25 mouse cellular contexts compared by ENCODE assay signal in genomic region chrX:157080025-157080424, GRCm38 (mm10).
DNase-seq lines count a peak whose midpoint lies in the region; ATAC-seq and TF ChIP-seq lines count a peak whose summit lies in the region.
"Had no signal": no experiment of that assay in that cellular context is flagged by ENCODE, and none has a peak within 500 bp of the region (broad histone marks: within the 10 kb centered on the region; RNA-seq: fewer than 3 reads in every experiment).

No protein-coding gene starts in this region.

- peak in 1 of 2 experiments; percentile 49 for DNase-seq in cerebellum, adult 2 months
- no peak for DNase-seq in cerebellum, adult 9-11 months
- DNase-seq in heart, adult 18-20 months, result no peak
- peak; percentile 11 for DNase-seq in 3T3-L1 (ENCODE audit: low read depth, low spot score)
- peak; percentile 64 for DNase-seq in brain, adult 2 months (ENCODE audit: low read depth, low spot score)
- no peak for DNase-seq in lung, postnatal 4 days
- DNase-seq: adrenal gland, adult 8-10 months; forebrain, postnatal 0 days; gastrocnemius, postnatal 36 days; kidney, adult 2 months; kidney, postnatal 36 days; liver, embryonic 13.5 days; lung, adult 18-20 months; thymus, postnatal 4 days had no signal

- no peak overlapping the region for H3K9ac ChIP-seq in heart, embryonic 14.5 days (ENCODE audit: low read length)
- H3K9ac ChIP-seq: embryonic facial prominence, embryonic 15.5 days; forebrain, embryonic 12.5 days; forebrain, postnatal 0 days; limb, embryonic 15.5 days; liver, embryonic 13.5 days; midbrain, embryonic 13.5 days had no signal

- no peak overlapping the region for H3K4me3 ChIP-seq in cerebellum, adult 2 months (replicated peaks; ENCODE audit: insufficient read depth, low read depth, low read length)
- no peak overlapping the region for H3K4me3 ChIP-seq in heart, embryonic 14.5 days (ENCODE audit: control insufficient read depth in 1 of 2, insufficient read depth in 1 of 2, low read depth in 1 of 2, low read length in 2 of 2)
- H3K4me3 ChIP-seq: embryonic facial prominence, embryonic 10.5 days; embryonic facial prominence, embryonic 15.5 days; forebrain, embryonic 12.5 days; limb, embryonic 10.5 days; limb, embryonic 15.5 days; liver, embryonic 13.5 days; midbrain, embryonic 13.5 days had no signal

- no peaks in the 10 kb centered on the region for H3K9me3 ChIP-seq in heart, embryonic 14.5 days (ENCODE audit: control insufficient read depth, low read length)
- H3K9me3 ChIP-seq: embryonic facial prominence, embryonic 10.5 days; embryonic facial prominence, embryonic 15.5 days; forebrain, embryonic 12.5 days; limb, embryonic 10.5 days; limb, embryonic 15.5 days; liver, embryonic 13.5 days; midbrain, embryonic 13.5 days had no signal

- H3K27me3 ChIP-seq in cerebellum, adult 2 months (ENCODE audit: control insufficient read depth, insufficient read depth, low read length), result no peaks in the 10 kb centered on the region
- no peaks in the 10 kb centered on the region for H3K27me3 ChIP-seq in heart, embryonic 14.5 days (ENCODE audit: control insufficient read depth, insufficient read depth, low read length)
- H3K27me3 ChIP-seq: embryonic facial prominence, embryonic 15.5 days; forebrain, embryonic 12.5 days; limb, embryonic 15.5 days; liver, embryonic 13.5 days; midbrain, embryonic 13.5 days had no signal

- ATAC-seq in heart, embryonic 14.5 days (ENCODE audit: insufficient number of reproducible peaks, insufficient read depth, low FRiP score, low read depth), result no peak
- ATAC-seq: forebrain, postnatal 0 days; hindbrain, embryonic 16.5 days; lung, postnatal 0 days; midbrain, embryonic 13.5 days had no signal

- TF ChIP-seq CTCF in cerebellum, adult 2 months (IDR thresholded peaks at IDR 0.05; ENCODE audit: borderline replicate concordance, insufficient read depth, low read depth, low read length), result no peak

- peaks cover 8% of the 10 kb centered on the region; the same call in 1 of the 2 replicates for H3K4me1 ChIP-seq in cerebellum, adult 2 months (ENCODE audit: control insufficient read depth, insufficient read depth, low read length)
- no peaks in the 10 kb centered on the region for H3K4me1 ChIP-seq in heart, embryonic 14.5 days (ENCODE audit: control insufficient read depth in 2 of 2, insufficient read depth in 2 of 2, low read length in 2 of 2)
- H3K4me1 ChIP-seq: embryonic facial prominence, embryonic 10.5 days; embryonic facial prominence, embryonic 15.5 days; forebrain, embryonic 12.5 days; limb, embryonic 10.5 days; limb, embryonic 15.5 days; liver, embryonic 13.5 days; midbrain, embryonic 13.5 days had no signal

- H3K4me2 ChIP-seq in heart, embryonic 14.5 days (ENCODE audit: low read length), result peak overlapping the region; percentile 13; the same call in 1 of the 2 replicates
- H3K4me2 ChIP-seq: embryonic facial prominence, embryonic 15.5 days; forebrain, embryonic 12.5 days; heart, embryonic 11.5 days; limb, embryonic 15.5 days; liver, embryonic 13.5 days; midbrain, embryonic 13.5 days had no signal

- peak overlapping the region; percentile 39; the same call in 1 of the 2 replicates for H3K27ac ChIP-seq in cerebellum, adult 2 months (ENCODE audit: insufficient read depth, low read length)
- H3K27ac ChIP-seq in heart, embryonic 14.5 days (replicated peaks in 1 of 2; ENCODE audit: control insufficient read depth in 1 of 2, insufficient read depth in 1 of 2, low read depth in 2 of 2, low read length in 2 of 2), result peak overlapping the region in 1 of 2 experiments; percentile 41; a peak in 1 of 4 replicates
- H3K27ac ChIP-seq: embryonic facial prominence, embryonic 10.5 days; embryonic facial prominence, embryonic 15.5 days; forebrain, embryonic 12.5 days; limb, embryonic 10.5 days; limb, embryonic 15.5 days; liver, embryonic 13.5 days; macrophage; midbrain, embryonic 13.5 days had no signal

- H3K36me3 ChIP-seq in heart, embryonic 14.5 days (ENCODE audit: control insufficient read depth, insufficient read depth, low read length), result no peaks in the 10 kb centered on the region
- H3K36me3 ChIP-seq: embryonic facial prominence, embryonic 10.5 days; embryonic facial prominence, embryonic 15.5 days; forebrain, embryonic 12.5 days; limb, embryonic 10.5 days; limb, embryonic 15.5 days; liver, embryonic 13.5 days; midbrain, embryonic 13.5 days had no signal

- TF ChIP-seq POLR2A in cerebellum, adult 2 months (IDR thresholded peaks at IDR 0.05; ENCODE audit: borderline replicate concordance, insufficient read depth, low read length), result no peak

Comparison
In these comparisons a context has a peak if more than half of its experiments do, and no peak if none do; other contexts are left out.
1. DNase-seq: peak in 3T3-L1 (single experiment) and brain, adult 2 months (single experiment); none in cerebellum, adult 9-11 months (single experiment), heart, adult 18-20 months (0 of 2) and lung, postnatal 4 days (0 of 2).